Mouse (Mus musculus) cerebellum, adult 11 months (tissue): Measurements from ENCODE around the gene Itpr1.

ENCODE experiments used
- DNase-seq: peaks from one replicate; pipeline ENCODE4 v3.0.0; 2022

Itpr1 gene

DNA sequence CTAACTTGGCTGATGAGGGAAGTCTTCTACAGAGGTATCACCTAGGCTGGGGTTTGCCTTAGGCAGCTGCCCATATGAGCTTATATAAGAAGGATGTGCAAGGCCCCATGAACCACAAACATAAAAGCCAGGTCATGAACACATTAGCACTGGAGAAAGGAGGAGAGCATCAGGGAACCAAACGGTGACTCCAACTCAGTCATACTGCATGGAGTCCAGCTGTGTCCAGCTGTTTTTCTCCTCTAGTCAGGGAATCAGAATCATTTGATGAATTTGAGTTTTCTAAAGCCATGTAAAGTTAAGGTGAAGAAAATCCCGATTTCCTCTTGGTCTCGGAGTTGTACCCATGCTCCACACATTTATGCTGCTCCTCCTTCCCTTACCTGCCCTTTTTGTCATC lies 69.7 kb downstream of the Itpr1 start:
- DNase-seq = no peak

DNA sequence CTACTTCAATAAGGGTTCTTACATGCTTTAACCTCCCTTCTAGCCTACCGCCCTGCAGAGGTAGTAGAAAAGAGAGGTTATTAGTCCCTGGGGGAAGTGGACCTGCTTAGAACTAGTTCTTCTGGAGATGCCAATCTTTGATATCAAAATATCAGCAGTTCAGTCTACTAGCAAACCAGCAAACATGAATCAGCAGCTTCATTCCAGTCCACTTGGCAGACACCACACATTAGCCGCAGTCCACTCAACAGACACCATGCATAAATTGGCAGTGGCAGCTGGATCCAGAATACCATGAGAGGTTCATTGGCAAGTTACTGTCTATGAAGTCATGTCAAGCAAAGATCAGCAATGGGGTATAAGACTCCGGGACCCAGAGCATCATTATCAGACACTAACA lies 71.8 kb downstream of the Itpr1 start:
- DNase-seq = no peak

DNA sequence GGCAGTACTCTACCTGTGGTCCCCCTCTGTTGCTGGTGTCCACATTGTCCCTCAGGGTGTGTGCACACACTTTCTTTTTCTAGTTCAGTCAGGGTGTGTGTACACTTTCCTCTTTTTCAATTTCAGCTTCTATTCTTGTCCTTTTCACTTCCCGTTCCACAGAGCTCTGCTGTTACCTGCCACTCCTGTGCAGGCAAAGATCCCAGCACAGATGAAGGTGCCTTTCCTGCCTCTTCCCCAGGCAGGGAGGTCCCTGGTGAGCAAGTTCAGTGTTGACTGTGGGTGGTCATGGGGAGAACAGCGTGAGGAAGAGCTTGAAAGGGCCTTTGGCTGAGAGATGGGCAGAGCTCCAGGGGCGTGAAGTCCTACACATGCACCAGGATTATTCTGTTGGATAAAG lies 76.1 kb downstream of the Itpr1 start:
- DNase-seq = no peak

DNA sequence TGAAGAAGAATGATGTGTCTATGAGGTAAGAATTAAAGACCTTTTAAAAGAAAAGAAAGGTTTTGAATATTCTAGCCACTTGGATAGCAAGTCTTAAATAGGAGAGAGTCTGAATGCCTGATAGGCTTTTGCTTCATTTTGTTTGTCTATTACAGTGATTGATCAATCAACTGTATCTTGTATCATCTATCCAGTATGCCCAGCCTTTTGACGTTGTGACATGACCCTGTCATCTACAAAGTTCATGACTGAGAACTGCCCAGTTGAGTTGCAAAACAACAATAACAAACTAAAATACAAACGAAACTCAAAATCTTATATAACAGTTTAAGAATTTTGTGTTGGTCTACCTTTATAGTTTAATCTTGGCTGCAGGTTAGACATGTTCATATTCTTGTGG lies 78.1 kb downstream of the Itpr1 start:
- no peak for DNase-seq

DNA sequence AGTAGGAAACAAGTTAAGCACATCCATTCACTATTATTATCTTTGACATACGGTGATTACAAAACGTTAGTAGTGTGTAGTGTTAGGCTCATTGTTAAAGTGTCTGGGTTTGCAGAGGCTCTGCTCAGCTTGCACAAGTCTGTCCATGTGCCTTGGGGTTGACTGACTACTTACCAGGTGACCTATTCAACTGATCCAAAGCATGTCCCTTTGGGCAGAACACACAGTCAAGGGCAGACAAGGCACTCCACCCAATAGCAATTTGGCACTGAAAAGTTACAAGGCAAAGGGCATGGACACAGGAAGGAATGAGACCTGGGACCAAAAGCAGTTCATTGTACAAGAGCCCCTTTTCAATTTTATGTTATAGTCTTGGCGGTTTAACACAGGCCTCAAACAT lies 78.7 kb downstream of the Itpr1 start:
- no peak for DNase-seq

DNA sequence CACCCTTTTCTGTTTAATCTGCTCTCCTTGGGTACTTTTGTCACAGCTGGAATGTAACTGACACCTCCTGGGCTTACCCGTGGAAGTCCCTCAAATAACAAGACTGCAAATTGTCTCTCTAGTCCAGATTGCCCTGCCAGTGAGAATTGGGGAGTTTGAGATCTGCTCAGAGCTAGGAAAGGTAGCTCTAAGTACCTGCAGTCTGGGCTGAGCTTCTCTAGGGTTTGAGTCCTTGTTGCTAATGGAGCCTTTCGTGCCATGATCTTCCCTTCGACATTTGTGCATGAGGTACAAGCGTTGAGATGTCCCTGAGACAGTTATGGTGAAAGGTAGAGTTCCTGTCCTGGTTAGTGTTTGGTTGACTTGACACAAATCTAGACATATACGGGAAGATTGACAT lies 89.0 kb downstream of the Itpr1 start:
- no peak for DNase-seq

DNA sequence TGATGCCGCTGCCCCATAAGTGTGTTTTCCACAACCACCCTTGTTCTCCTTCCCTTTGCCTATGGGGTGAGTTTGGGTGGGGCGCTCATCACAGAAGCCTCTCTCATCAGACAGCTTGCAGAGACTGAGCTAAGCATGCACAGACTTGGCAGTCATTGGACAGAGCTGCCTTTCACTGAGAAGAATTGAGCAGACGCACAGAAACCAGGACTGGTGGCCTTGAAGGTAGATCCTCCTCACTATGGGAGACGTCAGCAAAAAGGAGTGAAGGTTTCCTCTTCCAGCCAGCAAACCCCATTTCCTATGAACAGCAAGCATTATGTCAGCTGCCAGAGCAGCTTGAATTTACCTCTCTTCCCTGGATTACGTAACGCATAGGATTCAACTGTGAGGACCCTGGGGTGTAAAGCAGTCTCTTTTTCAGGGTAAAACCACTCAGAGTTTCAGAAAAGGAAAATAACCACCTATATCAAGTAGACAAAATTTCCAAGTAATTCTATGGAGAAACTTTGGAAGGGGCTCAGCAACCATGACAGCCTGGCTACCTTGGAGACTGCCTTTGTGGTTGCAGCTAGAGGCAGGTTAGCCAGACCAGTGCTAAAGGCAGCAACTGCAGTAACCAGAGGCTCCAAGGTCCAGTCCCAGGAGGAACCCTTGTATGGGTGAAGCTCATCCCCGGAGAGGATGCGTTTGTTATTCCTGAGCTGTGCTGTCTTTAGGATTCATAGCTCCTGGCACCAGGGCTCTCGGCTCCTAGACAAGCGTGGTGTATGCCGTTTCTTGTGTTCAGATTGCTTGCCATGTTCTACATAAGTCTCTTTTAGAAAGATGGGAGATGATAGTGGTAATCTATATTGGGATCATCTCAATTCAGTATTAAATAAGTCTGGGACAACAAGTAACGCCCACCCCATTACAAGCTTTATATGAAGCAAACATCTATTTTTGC lies 91.0 kb downstream of the Itpr1 start:
- no peak for DNase-seq

DNA sequence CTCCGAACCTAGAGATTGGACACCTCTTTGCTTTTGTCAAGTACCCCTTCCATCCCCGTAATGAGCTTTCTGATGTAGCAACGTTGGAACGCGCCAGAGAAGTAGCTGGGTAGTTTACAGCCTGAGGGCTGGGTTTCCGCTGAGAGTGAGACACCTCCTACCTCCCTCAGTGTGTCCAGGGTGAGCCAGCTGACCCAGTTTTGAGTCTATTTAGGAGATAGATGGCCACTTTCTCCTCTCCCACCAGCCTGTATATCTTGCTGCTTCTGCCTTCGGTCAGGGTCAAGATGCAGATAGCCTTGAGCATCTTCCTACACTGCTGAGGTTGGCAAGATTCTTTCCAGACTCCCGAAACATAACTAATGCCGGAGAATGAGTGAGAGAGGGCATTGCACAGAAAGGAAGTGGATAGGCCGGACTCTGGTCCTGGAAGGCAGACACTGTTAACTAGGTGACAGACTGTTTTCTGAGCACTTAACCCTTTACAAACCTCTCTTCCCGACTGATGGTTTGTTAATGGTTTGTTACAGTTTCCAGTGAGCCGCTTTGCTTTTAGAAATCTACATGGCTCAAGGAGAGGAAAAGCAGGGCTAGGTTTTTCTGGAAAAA lies 92.4 kb downstream of the Itpr1 start:
- no peak for DNase-seq

DNA sequence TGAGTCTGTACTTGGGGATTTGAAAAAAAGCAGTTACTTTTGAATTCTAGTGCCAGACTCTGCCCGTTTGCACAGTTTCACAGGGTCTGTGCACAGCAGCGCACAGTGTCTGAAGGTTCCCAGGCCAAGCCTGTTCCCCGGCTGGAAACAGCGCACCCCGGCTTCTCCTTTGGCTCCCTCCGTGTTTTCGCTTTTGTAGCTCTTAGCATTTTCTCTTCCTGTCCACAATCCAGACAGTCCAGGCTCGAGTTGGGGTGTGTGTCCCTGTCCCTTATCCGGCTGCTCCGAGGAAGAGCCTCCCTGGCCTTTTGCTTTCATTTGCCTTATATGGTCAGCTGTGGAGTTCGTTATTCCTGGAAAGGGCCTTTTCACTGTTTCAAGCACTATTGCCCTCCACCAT lies 93.3 kb downstream of the Itpr1 start:
- DNase-seq = no peak

DNA sequence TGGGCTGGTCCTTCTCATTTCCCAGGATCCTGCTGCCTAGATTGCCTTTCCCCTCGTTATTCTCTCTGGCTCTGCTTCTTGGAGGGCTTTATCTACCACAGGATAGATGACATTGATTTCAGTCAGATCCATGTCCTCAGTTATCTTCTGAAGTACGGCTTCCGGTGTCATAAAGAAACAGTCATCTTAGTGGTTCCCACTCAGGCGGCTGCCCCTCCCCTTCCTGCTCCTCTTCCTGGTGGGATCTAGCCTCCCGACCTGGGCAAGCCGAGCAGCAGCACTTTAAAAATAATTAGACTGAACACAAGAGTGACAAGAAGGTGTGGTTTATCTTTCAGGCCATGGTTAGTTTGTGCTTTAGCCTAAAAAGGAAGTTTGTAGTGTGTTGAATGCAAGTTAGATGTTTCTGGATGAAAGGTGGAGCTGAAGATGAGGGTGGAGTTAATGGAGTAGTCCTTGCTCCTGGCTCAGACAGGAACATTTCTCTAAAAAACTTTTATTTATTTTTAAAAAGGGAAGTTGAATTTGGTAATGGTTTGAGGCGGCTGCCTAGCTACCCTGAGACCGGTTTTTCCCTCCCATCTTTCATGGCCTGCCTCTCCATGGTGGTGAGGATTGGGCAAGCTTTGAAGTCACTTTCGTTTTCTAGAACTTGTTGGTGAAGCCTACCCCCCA lies 94.2 kb downstream of the Itpr1 start:
- no peak for DNase-seq

DNA sequence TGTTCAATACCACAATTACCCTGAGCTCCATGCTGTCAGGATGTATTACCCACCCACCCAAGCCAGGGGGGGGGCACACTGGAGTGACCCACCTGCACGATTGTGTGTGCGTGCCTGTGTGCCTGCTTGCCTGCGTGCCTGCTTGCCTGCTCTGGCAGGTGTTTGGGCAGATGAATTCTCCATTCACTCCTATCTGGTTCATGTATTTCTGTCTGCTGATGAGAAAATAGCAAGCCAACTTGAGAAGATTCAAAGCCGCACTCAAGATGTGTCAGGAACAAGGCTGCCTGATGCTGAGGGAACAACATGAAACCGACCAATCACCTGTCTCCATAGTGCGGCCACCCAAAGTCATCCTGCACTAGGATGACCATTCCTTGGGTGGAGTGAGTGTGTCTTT lies 94.9 kb downstream of the Itpr1 start:
- no peak for DNase-seq

DNA sequence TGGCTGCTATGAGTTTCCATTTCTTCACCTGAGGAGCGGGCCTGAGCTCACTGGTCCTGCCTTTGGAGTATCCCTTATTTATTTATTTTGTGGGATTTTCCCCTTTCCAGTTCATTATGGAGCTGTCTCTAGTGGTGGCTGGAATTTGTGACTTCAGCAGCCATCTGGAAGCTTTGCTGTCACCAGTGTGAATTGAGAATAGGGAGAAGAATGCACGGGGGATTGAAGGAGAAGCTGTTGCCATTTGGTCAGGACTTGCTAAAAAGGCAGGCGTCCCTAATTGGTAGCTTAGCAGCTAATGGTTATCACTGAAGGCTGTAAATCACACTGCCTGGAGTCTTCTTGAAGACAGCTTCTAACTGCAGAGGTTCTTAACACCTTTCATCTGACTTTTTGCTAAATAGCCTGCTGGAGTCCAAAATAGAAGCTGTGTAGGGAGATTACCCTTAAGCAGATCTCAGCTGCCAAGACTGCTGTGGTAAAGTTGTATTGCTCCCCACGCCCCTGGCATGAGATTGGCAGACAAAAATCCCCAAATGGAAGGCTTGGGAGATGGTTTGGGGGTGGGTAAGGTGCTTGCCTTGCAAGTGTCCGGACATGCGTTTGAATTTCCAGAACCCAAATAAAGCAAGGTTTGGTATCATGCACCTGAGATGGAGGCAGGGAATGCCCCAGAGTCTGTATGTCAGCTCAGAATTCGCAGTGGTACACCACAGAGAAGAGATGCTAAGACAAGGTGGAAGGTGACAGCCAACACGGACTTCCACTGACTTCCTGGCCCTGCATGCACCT lies 96.7 kb downstream of the Itpr1 start:
- DNase-seq = no peak

DNA sequence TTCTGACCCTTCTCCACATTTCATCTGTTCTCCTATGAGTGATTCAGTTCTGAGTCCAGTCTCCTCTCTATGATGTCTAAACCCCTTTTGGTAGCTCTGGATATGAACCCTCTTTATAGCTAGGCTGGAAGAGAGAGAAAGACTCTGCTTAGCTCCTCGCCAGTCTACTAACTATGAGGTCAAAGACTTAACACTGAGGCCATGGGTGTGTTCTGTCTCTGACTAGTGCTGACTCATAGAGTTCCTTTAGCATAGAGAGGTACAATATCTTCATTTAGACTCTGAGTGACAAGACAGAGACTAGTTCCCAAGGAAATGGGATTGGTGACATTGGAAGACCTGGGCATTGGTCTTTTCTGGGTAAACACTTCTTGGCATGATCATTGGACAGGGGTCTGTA lies 100.2 kb downstream of the Itpr1 start:
- no peak for DNase-seq

DNA sequence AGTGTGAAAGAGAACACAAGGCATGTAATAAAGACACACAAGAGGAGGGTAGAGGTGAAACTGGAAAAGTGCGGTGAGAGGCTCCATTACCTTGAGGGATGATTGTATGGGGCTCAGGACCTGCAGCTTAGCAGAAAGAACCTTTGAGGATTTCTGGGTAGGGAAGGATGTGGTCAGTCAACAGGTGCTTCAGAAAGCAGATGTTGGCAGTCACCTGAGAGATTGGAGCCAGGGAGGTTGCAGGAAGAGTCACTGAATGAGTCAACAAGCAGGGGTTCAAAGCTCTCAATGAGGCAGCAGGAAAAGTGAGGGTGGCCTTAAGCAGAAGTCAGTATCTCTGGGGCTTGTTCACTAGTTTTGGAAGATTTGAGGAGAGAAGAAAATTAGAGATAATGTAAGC lies 101.1 kb downstream of the Itpr1 start:
- no peak for DNase-seq

DNA sequence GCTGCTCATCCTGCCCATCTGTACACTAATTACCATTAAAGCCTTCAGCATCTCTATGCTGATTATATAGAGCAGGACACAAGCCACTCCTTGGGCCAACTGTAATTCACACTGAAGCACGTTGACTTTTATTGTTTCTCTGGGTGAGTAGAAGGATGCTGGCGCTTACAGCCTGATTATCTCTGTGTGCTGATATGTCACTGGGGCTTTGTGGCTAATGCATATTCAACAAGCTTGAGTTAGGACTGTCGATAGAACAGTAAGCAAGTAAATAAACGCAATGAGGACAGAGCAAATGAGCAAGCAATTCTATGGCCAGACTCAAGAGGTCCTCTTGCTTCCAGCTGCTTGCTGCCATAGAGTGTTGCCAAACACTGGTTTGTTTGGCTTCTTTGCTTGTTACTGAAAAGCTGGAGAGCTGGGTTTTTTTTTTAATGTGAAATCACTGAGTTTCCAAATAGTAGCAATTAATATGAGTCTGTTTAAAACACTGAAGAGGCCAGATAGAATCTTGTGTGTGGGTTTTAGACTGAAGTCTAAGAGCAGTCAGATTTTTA lies 103.5 kb downstream of the Itpr1 start:
- no peak for DNase-seq

DNA sequence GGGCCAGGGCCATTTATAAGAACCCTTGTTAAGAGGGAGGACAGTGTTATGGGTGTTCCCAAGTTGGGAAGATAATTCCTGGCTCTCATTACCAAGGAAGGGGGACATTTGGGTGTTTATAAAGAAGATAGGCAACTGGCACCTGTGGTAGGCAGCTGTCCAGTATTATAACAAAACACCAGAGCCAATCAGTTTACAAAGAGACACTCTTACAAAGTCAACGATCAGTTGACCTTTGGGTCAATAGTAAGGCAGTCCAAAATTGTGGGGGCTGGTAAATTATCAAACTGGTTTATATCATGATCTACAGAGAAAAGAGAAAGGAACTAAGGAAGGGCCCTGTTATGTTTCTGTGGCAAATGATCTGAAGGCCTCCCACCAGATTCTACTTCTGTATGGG lies 104.1 kb downstream of the Itpr1 start:
- no peak for DNase-seq

DNA sequence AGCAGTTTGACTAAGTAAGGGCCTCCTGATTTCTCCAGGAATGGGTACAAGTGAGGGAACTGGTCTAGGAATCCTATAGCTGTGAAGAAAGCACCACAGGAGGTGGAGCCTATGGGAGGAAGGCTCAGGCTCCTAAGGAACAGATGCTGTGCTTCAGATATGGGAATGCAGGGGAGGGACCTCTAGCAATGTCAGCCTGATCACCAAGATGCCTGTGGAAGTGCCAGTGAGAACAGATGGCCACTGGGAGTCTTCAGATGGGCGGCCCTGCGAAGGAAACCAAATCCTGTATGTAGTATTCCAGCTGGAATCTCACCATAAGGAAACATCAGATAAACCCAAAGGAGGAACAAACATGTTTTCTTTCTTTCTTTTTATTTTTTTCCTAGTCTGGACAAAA lies 108.8 kb downstream of the Itpr1 start:
- DNase-seq = no peak

DNA sequence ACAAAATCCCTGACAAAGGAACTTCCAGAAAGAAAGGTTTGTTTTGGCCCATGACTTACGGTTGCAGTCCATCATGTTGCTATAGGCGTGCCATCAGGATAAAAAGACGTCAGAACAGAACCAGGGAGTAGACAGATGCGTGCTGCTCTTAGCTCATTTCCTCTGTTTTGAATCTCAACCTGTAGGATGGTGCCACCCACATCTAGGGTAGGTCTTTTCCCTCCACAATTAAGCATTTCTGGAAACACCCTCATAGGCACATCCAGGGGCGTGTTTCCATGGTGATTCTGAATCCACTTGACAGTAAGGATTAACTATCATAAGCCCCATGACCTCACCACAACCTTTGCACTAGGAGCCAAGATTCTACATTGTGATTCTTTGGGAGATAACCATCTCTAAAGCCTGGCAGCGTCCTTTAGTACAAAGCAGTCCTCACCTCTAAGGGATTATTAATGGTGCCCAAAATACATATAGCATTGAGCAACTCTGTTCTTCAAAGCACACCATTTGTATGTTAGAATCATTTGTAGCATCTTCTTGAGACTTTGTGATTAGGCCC lies 111.6 kb downstream of the Itpr1 start:
- no peak for DNase-seq

DNA sequence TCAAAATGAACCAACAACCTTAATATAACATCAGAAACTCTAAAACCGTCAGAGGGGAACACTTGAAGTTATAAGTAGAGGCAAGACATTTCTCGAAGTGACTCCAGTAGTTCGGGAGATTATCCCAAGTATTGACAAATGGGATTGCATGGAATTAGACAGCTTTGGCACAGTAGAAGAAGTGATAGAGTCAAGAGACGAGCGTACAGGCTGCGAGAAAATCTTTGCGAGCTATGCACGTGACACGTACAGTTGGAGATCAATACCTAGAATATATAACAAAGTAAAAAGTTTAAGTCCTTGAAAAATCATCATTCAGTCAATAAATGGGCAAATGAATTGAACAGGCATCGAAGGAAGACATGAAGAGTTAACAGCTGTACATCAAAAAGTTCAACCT lies 112.5 kb downstream of the Itpr1 start:
- no peak for DNase-seq

DNA sequence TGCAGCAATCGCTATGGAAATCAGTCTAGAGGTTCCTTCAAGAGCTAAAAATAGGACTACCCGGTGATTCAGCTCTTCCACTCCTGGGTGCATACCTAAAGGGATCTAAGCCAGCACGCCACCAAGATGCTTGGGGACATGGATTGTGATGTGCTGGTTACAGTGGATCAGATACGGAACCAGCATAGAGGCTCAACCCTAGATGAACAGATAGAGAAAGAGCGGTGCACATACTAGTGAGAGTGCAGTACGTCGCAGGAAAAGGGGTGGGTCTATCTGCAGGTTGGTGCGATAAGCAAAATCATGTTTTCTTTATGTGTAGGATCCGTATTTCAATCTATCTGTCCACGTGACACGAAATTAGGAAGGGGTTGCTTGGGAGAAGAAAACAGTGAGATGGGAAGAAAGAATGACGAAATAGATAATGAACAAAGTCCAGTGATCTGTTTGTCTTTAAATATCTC lies 113.1 kb downstream of the Itpr1 start:
- no peak for DNase-seq

DNA sequence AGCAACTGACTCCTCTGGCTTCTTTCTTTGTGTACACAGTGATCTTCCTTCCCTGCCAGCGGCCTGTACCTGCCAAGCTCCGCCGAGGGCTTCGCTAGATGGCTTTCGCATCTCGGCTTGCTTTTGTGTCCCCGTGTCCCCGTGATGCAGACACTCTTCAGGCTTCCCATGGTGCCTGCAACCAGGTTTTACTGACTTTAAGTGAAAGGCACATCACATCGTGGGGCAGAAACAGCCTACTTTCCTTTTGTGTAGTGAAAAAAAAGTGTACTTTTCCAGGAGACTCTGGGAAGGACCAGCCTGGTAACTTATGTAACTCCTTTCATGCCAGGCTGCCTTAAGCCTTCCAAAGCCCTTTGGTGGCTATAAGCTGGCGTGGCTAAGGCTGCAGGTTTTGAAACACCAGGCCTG lies 113.9 kb downstream of the Itpr1 start:
- no peak for DNase-seq

DNA sequence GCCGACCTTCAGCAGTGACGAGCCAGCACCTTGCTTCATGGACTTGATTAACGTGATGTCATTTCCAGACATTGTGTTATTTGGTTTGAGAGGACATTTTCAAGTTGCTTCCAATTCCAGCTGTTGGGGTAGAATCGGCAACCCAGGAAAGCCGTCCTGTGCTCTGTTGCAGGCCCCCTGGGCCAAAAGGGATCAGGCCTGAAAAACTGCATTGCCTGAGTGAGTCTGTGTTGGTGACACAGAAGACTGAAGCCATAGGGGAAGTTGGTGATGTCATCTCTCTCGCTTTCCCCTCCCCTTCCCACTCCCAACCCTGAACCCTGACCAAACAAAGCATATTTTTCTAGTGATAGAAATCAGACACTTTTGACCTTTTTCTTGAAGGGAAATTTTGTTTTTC lies 114.7 kb downstream of the Itpr1 start:
- DNase-seq = no peak
